Comparison of ENCODE assay signal across 8 mouse cellular contexts in the genomic region with DNA sequence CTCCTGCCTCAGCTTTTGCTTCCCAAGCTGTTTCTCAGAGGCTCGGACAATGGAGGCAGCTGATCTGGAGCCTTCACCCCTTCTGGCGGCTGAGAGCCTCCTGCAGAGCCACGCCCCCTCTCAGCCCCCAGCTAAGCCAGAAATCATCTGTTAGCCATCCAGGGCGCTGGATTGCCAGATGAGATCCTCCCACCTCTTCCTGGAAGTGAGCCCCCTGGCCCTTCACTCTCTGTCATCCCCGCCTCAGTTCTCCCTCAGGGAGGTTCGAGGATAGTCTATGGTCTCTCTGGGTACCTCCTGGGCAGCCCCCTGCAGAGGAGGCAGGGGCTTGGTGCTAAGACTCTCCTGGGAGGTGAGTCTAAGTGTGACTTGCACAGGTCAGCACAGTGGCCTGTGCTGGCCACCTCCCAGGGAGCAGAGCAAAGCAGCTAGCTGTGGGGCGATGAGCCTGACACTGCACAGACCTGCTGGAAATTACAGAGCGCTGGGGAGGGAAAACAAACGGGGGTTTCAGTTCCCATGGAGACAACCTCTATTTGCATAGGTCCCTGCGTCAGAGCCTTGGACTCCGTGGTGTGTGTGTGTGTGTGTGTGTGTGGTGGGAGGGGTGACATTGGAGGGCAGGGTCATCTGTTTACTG. TPM values are rescaled to one million over a fixed set of nuclear protein-coding genes. Genes with fewer than 3 reads are reported as not detected.
DNase-seq lines count a peak whose midpoint lies in the region; ATAC-seq and TF ChIP-seq lines count a peak whose summit lies in the region.

No protein-coding gene starts in this region.

- H3K4me2 ChIP-seq in midbrain, embryonic 13.5 days (replicated peaks): peak overlapping the region; percentile 48

- ATAC-seq in midbrain, embryonic 13.5 days: peak; percentile 82
- ATAC-seq in megakaryocyte progenitor cell, adult 5-6 weeks (replicated peaks; ENCODE audit: poor library complexity): no peak; the same call in 1 of the 2 replicates

- DNase-seq in CD4-positive helper T cell, adult 2 months (ENCODE audit: low read depth, low spot score): peak; percentile 82
- DNase-seq in MN1 (ENCODE audit: low spot score): peak; percentile 84
- peak; percentile 76 for DNase-seq in gastrocnemius, adult 2 months
- peak; percentile 56 for DNase-seq in hindlimb bud, embryonic 11.5 days (ENCODE audit: extremely low spot score, low read depth, low spot score)
- no peak for DNase-seq in right cerebral cortex, adult 2 months (ENCODE audit: low spot score in 2 of 2)
- DNase-seq in cerebellum, adult 11-12 months: no peak

- peak overlapping the region; percentile 24; the same call in 1 of the 2 replicates for H3K27ac ChIP-seq in gastrocnemius, adult 2 months
- H3K27ac ChIP-seq in midbrain, embryonic 13.5 days: peak overlapping the region; percentile 84

- no peaks in the 10 kb centered on the region for H3K27me3 ChIP-seq in midbrain, embryonic 13.5 days

- H3K4me3 ChIP-seq in gastrocnemius, adult 2 months: peak overlapping the region; percentile 15; the same call in 1 of the 2 replicates
- H3K4me3 ChIP-seq in midbrain, embryonic 13.5 days (replicated peaks): peak overlapping the region; percentile 17

- H3K4me1 ChIP-seq in midbrain, embryonic 13.5 days (replicated peaks): peaks cover 22% of the 10 kb centered on the region

- intact Hi-C loops in gastrocnemius, adult 2 months (cut with DNase I): no loop called here

- peak overlapping the region; percentile 39 for H3K9ac ChIP-seq in midbrain, embryonic 13.5 days (replicated peaks)

- no peaks in the 10 kb centered on the region for H3K9me3 ChIP-seq in midbrain, embryonic 13.5 days

- TF ChIP-seq CTCF in gastrocnemius, adult 2 months (IDR thresholded peaks at IDR 0.05): no peak

- no peaks in the 10 kb centered on the region for H3K36me3 ChIP-seq in midbrain, embryonic 13.5 days

- under 1% methylated on average over 11 of the region's 11 CpGs for WGBS in midbrain, embryonic 13.5 days

RNA-seq across cellular contexts. Expression of gene Ccr7, which starts 22.7 kb away (rescaled TPM):
- total RNA-seq in gastrocnemius, adult 2 months (2021): not detected
- polyA plus RNA-seq in midbrain, embryonic 13.5 days (2015; fragmentation: Nextera tagmentation; extraction: Ambion mirVana): not detected in 2 replicates
- 0.17 and 0.22 TPM in 2 replicates for total RNA-seq in megakaryocyte progenitor cell, adult 5-6 weeks (2015)
- not detected in 2 replicates for total RNA-seq in megakaryocyte progenitor cell, adult 5-6 weeks (2017)

RNA-seq across cellular contexts. Expression of gene Tns4, which starts 43.1 kb away (rescaled TPM):
- under 1 TPM in 1 of 2 experiments, not detected in 1; 0.22 TPM for total RNA-seq in gastrocnemius, adult 2 months (2021)
- polyA plus RNA-seq in midbrain, embryonic 13.5 days (2015; fragmentation: Nextera tagmentation; extraction: Ambion mirVana): 0.10 and 0.16 TPM in 2 replicates
- total RNA-seq in megakaryocyte progenitor cell, adult 5-6 weeks (2015): 2.1 and 2.4 TPM in 2 replicates
- 1.4 and 1.8 TPM in 2 replicates for total RNA-seq in megakaryocyte progenitor cell, adult 5-6 weeks (2017)

Comparison
In these comparisons a context has a peak if more than half of its experiments do, and no peak if none do; other contexts are left out.
1. DNase-seq: peak in CD4-positive helper T cell, adult 2 months (single experiment), MN1 (single experiment), gastrocnemius, adult 2 months (single experiment) and hindlimb bud, embryonic 11.5 days (single experiment); none in right cerebral cortex, adult 2 months (0 of 2) and cerebellum, adult 11-12 months (single experiment).